Mouse (Mus musculus) heart, postnatal 0 days (tissue): ENCODE results near the gene Phgdh.

Experiments used
- CTCF ChIP-seq: IDR thresholded peaks from 2 replicates; pipeline ENCODE4 v1.5.1; 2016; ENCODE audit warnings: antibody characterized with exemption, control low read depth, low read depth
- EP300 ChIP-seq: IDR thresholded peaks from 2 replicates; pipeline ENCODE4 v1.6.1; 2016; ENCODE audit warnings: antibody characterized with exemption, low read depth

DNA sequence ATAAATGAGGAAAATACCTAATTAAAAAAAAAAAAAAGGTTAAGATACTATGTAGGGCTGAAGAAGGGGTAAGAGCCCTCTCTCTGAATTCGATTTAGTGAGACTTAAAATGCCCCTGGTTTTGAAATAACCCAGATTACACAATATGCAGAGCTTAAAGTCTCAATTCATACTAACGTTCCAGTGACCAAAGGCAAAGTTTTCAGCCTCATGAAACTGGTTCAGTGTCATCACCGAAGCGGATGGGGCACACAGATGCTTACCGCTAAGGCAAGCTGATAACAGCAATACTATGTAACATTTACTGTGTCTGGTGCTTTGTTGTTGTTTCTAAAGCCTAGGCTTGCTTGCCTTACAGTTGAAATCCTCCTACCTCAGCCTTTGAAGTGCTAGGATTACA, 17.6 kb downstream of the Phgdh start:
- TF ChIP-seq CTCF: no peak
- TF ChIP-seq EP300: no peak
